Mouse (Mus musculus) liver, embryonic 16.5 days (tissue): ENCODE measurements around the gene Morn5. TPM values are rescaled to one million over a fixed set of nuclear protein-coding genes. Genes with fewer than 3 reads are reported as not detected.

Source experiments
- polyA plus RNA-seq: library from polyadenylated mRNA; unstranded; fragments of >200 nt; fragmentation: Nextera tagmentation; extraction: Ambion mirVana; gene quantifications from 2 replicates; pipeline ENCODE4 v1.2.1, GENCODE M21; 2015

Gene Morn5
- polyA plus RNA-seq, 1 experiment from 2014 or later: not detected

Other genes with a start within 250 kb of the Morn5 start
- gene Ttll11, start 69.5 kb upstream of the Morn5 start, polyA plus RNA-seq: 0.79 and 0.84 TPM in 2 replicates
- gene Ndufa8, start 52 bp upstream of the Morn5 start, polyA plus RNA-seq: 128 and 134 TPM in 2 replicates
- 0.41 and 0.53 TPM in 2 replicates for gene Lhx6, start 56.0 kb downstream of the Morn5 start, polyA plus RNA-seq
- 14.6 and 17.0 TPM in 2 replicates for gene Mrrf, start 86.9 kb downstream of the Morn5 start, polyA plus RNA-seq
- gene Rbm18, start 87.3 kb downstream of the Morn5 start, polyA plus RNA-seq: 22.4 TPM in 2 replicates
- gene Ptgs1, start 181.0 kb downstream of the Morn5 start, polyA plus RNA-seq: 20.9 and 22.5 TPM in 2 replicates